Mouse (Mus musculus) fat pad, adult 2 months (tissue): ENCODE measurements around the gene Gper1.
"Not testable (repeated sequence)": the region's sequence is repeated elsewhere in the genome, so short reads cannot be mapped to it uniquely, and the experiment has no call there.

Source experiments
- DNase-seq: peaks from one replicate; pipeline ENCODE4 v3.0.0-alpha.2; 2011; ENCODE audit warnings: low read depth, low spot score; ENCODE audit errors: extremely low read depth

Gene Gper1

DNA sequence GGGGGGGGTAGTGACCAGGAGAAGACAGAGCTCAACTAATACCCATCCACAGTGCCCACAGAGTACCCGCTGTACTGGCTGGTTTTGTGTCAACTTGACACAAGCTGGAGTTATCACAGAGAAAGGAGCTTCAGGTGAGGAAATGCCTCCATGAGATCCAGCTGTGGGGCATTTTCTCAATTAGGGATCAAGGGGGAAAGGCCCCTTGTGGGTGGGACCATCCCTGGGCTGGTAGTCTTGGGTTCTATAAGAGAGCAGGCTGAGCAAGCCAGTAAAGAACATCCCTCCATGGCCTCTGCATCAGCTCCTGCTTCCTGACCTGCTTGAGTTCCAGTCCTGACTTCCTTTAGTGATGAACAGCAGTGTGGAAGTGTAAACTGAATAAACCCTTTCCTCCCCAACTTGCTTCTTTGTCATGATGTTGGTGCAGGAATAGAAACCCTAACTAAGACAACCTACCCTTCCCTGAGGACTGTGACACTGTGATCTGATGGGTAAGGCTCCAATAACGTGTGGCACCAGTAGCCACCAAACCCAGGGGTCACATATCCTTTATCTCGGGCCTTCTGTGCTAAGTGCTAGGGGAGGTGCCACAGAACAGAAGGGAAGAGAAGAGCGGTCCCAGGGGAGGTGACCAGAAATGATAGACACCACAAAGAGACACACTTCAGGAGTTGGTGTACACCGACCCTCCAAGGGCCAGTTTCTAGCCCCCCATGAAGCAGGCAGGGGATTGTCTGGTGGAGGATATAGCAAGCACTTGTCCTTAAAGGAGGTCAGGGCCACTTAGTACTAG is 32.4 kb upstream of the Gper1 start:
- DNase-seq, result not testable (repeated sequence)

DNA sequence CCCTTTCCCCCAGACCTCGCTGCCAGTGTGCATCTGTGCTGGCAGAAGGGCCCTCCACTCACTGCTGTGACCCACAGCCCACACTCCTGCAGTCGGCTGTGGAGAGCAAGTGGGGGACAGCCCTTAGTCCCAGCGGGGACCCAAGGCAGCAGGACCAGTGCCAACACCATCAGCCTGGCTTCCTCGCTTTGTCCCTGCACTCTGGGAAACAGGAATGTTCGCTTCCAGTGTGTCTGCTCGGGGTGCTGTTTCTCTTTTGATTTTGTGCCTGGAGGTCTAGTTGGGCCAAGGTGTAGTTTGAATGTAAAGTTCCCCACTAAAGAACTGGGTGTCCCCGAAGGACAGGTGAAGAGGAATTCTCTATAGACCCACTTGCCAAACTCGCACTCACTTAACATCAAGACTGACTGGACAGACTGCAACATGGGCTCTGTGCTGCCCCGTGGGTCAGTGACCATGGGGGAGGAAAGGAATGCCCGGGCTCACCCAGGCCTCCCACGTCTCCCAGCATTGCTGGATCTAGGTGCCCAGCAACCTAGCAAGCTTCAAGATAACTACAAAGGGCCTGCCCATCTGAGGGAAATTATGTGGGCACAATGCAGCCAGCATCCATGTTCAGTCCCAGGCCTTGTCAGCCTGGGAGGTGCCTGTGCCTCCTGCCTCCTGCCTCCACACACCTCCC is 31.5 kb upstream of the Gper1 start:
- no peak for DNase-seq

DNA sequence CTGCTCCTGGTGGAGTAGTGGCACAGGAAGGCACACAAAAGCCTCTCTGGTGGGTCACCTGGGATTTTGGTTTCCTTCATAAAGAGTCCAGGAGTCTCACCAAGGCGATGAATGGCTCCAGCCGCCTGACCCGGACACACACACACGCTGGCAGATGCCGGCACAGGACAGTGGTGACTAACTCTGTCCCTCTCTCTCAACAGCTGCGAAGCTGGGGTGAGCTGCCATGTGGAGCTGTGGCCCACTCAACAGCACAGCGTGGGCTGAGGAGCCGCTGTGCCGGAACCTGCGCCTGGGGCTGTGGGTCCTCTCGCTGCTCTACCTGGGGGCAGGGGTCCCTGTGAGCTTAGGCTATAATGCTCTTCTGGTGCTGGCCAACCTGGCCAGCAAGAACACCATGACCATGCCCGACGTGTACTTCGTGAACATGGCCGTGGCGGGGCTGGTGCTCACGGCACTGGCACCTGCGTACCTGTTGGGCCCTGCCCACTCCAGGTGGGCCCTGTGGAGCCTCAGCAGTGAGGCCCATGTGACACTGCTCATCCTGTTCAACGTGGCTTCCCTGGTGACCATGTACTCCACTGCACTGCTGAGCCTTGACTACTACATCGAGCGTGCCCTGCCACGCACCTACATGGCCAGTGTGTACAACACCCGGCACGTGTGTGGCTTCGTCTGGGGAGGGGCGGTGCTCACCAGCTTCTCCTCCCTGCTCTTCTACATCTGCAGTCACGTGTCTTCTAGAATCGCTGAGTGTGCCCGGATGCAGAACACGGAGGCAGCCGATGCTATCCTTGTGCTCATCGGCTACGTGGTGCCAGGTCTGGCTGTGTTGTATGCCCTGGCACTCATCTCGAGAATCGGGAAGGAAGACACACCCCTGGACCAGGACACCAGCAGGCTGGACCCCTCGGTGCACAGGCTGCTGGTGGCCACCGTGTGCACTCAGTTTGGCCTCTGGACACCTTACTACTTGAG is 30.4 kb upstream of the Gper1 start:
- no peak for DNase-seq

DNA sequence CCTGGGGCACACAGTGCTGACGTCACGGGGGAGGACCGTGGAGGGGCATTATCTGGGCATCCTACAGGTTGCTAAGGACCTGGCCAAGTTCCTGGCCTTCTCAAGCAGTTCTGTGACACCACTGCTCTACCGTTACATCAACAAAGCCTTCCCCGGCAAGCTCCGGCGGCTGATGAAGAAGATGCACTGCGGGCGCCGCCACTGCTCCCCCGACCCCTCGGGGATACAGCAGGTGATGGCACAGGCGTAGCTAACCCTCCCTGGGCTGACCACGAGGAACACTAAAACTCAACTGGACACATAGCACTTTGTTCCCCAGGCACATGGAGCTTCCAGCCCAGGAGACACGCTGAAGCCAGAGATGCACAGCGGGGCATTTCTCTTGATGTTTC is 29.8 kb upstream of the Gper1 start:
- no peak for DNase-seq

DNA sequence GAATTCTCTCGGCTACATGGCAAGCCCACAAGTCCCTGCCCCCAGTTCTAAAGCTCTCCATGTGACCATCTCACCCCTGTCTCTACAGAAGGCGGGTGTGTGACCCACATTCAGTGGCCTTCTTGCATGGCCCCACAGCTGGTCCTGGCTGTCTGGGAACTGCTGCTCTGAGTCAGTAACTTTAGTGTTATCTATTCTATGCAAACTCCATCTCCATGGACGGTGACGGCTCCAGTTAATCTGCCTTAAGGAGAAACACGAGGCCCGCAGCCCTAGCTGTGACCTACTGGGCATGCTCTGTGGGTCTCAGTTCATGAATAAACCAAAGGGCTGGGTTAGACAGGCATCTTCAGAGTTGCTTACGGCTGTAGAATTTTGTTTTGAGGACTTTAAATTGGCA is 28.6 kb upstream of the Gper1 start:
- DNase-seq, result no peak

DNA sequence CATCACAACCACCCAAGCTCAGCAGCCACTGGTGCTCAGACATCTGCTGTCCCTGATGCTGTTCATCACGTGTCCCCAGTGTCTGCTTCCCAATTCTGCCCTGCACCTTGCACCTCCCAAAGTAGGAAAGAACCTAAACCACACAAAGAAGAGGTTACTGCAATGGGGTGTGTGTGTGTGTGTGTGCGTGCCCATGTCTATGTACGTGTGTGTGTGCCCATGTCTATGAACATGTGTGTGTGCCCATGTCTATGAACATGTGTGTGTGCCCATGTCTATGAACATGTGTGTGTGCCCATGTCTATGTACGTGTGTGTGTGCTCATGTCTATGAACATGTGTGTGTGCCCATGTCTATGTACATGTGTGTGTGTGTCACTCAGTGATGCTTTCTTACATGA is 27.4 kb upstream of the Gper1 start:
- no peak for DNase-seq

DNA sequence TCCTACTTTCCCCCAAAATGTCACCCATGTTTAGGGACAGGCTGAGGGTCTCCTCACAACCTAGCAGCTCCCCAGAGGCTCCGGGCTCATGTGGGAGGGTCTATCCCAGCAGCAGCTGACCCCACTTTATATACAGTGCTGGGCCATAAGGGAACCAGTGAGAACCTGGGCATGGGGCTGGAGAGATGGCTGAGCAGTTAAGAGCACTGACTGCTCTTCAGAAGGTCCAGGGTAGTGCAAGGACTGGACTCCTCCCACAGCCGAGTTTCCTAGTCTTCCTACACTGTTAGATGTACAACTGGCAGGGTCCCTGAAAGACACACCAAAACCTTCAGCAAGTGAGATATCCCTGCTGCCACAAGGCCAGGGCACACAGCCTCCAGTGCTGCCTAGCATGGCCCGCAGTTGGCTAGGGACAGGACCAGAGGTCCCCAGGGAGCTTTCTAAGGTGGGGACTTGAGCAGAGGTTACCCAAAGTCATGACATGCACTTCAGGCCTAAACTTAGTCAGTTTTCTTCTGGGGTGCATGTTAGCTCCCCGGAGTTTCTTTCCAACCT is 25.5 kb upstream of the Gper1 start:
- no peak for DNase-seq

DNA sequence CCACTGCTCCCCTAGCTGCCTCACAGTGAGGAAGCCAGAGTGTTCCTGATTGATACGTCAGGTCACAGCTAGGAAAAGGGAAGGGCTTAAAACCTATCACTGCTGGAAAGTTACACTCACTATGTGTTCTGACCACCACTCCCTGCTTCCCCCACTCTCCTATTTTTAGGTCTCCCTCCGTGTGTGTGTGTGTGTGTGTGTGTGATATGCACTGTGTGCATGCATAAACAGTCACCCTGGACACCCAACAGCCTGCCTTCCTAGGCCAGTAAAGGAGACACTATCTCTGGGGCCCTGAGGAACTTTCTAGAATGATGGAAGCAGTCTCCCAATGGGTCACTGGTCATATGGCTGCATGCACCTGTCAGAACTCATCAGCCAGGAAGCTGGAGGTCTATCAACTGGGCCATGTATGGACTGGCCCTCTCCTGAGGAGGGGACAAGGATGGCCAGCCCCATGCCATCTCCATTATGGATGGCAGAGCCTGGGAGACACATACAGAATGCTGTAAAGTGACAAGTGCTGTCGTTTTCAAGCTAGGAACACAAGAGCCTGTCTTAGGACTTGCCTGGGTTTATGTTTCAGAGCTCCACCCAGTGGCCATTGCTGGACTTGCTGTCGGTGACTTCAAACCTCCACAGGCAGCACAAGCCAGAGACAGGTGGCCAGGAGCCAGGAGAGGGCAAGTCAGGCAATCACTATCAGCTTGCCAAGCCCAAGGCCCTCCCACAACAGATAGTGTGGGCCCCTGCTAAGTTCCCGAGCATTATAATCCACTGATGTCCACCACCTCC is 24.8 kb upstream of the Gper1 start:
- no peak for DNase-seq

DNA sequence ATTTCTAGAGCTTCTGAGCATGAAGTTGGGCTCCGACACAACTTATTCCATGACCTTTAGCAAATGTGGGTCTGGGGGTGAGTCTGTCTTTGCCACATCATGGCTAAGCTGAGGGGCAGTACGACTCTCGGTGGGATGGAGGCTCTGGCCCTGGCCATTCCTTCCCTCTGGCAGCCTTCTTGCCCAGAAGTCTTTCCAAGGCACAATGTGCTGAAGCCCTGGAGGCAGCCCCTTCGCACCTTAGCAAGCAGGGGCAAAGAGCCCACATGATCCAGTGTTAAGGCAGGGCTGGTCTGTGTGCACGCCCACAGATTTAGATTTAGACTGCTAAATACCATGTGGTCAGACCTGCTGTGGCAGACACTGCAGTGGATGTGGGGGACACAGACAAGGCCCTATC is 24.2 kb upstream of the Gper1 start:
- no peak for DNase-seq

DNA sequence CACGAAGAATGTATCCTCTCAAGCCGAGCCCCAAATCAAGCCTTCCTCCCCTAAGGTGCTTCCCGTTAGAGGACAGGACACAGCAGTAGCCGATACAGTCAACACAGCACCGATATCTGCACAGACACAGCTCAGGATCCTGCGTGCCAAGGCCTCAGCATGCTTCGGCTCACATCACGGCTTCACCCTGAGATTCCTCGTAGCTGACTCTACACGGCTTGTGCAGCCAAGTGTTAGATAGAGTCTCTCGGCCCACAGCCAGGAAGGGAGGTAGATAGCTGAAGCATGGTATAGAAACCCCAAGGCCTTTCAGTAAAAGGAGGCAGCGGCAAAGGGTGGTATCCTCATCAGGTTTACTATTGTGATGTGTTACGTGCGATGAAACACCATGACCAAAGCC is 23.0 kb upstream of the Gper1 start:
- DNase-seq, result no peak

DNA sequence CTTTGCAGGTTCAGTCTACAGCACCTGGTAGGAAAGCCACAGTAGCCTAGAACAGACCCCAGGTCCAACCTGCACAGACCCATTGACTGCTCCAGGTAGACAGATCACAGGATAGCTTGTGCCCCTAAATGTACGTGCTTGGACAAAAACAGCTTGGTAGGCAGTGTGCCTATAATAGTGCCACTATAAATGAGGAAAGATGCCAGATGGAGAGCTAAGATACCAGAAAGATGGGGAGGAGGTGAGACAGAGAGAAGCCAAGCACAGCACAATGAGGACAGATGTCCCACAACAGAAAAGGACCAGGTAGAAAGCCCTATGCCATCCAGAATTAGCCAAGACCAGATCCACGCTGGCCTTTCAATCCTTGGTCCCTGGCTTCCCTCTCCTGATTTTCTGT is 20.8 kb upstream of the Gper1 start:
- no peak for DNase-seq

DNA sequence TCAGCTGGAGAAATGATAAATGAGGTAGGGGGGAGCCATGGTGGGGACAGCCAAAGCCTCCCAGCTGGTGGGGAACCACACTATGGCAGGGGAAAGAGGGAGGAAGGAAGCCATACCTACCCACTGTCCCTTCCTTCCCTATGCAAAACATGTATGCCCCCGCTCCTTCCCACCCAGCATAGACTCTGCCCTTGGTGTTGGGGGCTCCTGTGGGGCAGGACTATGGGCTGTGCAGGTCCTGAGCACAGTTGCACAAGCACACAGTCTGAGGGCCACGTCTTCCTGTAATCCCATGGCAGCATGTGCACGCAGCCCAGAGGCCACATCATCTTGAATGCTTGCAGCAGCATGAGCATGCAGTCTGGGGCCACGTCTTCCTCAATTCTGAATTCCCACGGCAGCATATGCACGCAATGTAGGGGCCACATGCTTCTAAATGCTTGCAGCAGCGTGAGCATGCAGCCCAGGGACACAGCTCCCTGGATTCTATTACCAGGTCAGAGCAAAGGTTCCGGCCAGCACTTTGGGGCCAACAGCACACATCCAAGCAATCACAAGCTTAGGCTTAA is 19.2 kb upstream of the Gper1 start:
- no peak for DNase-seq

DNA sequence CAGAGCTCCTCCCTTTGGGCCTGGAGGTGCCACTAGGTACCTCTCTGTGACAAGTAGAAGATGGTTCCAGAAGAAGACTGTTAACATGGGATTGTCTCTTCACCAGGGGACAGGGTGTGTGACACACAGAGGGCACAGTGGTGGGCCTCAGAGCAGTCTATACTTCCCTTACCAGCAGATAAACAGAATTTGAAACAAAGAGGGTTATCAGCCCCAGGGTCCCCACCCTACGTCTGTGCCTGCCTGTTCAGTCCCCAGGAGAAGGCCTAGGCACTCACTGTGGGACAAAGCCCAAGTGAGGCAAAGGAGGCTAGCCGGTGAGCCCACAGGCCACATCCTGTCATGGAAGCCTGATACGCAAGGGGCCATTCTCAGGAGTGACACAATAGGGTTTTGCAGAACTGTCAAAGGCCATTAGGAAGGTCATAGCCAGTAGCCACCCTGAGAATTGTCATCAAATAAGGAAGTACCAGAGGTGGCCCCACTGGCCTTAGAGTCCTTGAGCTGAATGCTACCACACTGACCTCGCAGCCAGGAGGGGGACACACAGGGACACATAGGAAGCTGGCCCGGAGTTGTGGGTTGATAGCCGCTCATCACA is 18.1 kb upstream of the Gper1 start, which contains the start of gene C130050O18Rik:
Gene C130050O18Rik (plus strand): TSS at position 480 of the 601 bp plus-strand sequence.
- DNase-seq, result no peak

DNA sequence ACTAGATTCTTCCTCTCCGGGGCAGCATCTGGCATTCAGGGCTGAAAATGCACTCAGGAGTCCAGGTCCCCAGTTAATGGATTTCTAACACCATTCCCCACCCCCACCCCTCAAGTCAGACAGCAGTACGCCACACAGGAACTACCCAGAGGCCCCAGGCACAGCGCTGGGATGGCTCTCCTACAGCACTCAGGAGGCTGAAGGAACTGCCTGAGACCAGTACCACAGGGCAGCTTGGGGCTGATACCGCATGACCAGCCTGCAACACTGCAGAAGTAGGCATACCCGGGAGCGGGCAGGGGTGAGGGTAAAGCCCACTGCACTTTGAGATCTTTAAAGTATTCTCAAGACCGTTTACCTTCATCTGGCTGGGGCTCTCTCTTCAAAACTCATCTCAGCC is 17.5 kb upstream of the Gper1 start:
- DNase-seq, result no peak

DNA sequence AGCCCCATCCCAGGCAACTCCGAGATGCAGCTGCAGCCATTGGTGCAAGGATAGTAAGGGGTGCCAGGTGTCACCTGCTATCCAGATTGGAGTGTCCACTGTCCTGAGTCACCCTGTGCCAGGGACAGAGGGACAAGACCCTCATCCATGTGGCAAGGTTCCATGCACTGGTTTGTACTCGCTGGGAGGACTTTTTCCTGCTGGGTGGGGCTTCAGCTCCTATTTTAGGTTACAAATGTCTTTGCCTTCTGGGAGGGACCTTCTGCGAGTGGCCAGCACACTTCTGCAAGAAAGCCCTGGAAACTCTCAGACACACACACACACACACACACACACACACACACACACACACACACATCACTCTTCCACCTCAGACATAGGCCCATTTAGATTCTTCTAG is 17.0 kb upstream of the Gper1 start:
- no peak for DNase-seq

DNA sequence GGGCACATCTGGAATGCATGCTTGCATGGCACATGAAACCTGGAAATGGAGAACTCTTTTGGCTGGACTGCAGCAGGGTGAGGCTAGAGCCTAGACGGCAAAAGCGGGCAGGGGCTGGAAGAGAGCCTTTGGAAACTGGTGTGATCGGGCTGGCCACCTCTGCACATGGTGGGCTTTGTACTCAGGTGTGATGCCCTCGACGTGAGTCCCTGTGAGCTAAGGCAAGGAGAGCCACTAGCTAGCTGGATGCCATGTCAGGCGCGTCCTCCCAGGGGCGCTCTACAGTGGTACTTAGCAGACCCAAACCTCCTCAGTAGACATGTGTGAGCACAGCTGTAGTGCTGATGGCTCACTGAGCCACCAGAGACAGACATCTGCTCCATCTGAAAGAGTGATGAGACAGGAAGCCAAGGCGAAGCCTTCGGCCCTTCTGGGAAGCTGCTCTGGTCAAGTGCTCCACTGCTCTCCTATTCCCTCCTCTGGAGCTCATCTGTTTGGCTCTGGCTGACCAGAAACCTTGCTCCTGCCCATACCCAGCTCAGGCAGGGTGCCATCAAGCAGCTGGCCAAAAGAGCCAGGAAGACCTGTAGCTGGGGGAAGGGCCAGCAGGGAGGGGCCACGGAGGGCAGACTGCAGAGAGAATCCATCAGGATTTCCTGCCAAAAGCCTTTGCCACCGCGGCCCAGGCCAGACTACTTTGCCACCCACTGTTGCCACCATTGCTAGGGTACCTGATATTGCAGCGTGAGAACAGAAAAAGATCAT is 15.6 kb upstream of the Gper1 start:
- no peak for DNase-seq

DNA sequence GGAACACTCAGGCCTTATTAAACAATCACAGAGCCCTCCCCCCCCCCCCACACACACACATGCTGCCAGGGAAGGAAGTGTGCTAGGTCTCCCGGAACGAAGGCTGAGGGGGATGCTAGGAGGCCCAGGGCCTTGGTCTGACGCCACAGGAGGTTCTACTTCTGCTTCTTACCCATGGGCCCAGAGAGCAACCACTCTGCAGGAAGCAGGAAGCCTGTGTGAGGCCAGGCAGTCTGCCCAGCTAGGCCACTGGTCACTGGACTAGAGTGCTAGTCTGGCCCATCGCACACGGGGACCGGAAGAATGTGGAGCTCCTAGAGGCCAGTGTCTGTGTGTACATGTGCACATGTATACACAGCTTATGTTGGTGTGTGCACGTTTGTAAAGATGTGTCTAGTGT is 14.4 kb upstream of the Gper1 start:
- no peak for DNase-seq

DNA sequence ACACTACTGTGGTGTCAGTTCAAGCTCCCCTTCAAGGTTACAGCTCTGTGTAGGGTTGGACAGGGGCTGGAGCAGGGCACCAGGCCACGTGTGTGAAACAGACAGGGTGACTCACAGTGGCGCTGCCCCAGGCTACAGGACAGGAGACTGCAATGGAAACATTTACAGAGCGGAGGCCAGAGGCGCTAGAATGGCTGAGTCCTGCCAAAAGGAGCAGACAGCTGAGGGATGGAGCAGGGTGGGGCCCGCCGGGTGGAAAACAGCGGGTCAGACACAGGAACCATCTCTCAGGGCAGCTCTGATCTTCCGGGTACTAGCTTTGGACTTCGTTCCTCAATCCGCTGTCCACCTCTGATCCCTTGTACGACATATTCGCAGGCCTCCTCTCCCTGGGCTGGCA is 13.5 kb upstream of the Gper1 start:
- DNase-seq, result no peak

DNA sequence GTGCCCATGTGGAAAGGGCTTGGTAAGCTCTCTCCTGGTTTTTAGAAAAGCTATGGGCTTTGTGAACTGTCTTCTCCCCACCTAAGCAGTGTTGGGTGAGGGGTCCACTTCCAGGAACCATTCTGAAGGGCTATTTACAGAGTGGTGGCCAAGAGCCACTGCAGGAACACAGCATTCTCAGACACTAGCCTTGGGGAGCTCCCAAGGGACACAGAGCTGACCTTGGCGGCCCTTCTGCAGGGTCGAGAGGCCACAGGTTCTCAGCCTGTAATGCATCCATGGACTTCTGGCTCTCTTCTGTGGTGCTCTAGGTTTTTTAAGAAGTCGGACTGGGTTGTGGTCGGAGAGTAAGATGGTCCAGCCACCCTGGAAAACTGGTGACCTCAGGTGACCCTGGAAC is 12.9 kb upstream of the Gper1 start:
- no peak for DNase-seq
